Mouse (Mus musculus) layer of hippocampus, adult 11-12 months (tissue): Measurements from ENCODE around the gene Pcdh15.

Source experiments
- DNase-seq: peaks from one replicate; pipeline ENCODE4 v3.0.0; 2022; ENCODE audit warnings: low spot score

Pcdh15 gene

DNA sequence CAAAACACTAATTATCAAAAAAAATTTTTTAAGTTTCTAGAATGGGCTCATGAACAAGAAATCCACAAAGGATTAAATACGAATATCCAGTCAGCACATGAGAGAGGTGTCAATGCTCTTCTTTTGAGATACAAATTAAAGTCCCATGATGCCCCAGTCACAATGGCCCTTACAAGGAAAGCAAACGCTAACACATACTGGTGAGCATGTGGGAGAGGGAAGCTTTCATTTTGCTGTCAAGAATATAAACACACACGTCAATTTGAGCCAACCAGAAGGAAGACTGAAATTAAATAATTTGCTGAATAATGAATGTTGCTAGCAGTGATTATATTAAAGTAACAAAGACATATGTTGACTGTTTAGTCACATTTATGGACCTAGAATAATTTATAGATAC lies 1470.5 kb downstream of the Pcdh15 start:
- no peak for DNase-seq

DNA sequence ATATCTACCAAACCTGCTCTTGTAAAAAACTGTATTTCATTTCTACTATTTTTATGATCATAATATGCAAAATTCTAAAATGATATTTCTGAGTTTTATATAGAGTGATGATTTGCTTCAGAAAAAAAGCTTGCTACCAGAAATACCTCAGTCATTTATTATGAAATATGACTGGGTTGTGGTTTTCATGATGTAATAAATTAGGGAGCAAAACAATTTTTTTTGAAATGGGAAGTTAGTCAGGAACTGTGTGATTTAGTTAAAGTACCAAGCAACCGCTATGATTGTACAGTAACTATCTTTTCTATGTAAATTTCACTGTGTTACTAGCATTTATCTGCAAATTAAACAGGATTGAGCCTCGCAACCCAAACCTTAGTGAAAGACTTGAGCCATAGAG lies 1480.8 kb downstream of the Pcdh15 start:
- DNase-seq = no peak

DNA sequence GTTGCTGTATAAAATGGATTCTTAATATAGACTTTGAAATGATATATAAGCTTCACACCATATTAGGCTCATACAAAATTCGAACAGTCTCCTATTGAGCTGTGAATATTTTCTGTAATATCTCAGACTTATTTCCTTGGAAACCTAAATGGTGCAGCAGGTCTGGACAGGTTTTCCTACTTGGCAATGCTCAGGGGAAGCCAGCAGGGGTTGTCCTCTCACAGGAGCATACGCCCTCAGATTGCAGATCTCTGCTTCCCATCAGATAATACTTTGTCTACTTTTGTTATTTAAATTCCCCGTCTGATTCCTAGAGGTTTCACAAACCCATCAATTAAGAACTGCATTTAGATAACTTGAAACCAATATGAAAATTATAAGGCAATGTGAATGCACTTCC lies 1492.7 kb downstream of the Pcdh15 start:
- DNase-seq = no peak

DNA sequence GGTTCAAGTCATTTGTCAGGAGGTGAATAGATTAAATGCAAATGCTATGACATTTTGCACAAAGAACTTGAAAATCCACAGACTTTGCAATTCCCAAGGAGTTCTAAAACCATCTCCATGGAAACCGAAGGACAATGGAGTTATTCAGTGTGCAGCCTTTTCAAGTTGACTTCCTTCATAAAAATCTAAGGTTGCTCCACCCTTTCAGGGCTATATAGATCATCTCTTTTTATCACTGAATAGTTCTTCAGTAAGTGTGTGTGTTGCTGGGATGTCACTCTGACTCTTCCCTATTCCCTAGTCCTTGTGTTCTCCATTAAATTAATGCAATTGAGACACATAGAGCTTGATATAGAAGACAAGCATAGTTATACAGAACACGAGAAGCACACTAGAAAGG lies 1508.5 kb downstream of the Pcdh15 start:
- DNase-seq = no peak

DNA sequence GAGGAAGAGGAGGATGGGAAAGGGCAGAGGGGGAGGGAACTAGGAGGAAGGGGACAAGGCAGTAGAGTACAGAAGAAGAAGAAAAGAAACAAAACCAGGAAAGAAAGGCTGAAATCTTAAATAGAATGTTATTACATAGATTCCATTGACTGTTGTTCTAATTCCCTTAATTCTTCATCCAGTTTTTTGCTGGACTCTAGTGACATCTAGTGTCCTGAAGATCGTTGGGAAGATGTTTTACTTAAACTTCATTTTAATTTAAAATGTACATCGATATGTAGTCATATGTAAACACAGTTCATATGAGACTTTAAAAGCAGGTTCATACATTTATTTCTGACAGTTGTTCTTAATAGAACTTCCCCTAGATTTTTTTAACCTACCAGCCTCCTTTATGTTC lies 1522.7 kb downstream of the Pcdh15 start:
- no peak for DNase-seq

DNA sequence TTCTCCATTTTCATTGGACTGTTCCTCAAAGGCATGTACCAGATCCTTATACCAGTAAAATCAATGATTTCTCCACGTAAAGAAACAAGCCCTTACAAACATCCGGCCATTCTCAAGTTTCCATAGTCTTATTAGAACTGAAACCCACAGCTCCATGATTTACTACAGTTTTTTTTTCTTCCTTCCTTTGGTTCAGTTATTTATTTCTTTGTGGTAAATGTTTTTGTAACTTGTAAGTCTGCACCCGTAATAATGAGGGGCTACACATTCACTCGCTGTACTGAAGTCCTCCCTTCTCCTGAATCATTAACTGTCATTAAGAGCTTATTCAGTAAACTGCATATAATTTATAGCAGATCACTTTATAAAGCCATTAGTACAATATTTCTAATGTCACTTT lies 1526.6 kb downstream of the Pcdh15 start:
- DNase-seq = no peak

DNA sequence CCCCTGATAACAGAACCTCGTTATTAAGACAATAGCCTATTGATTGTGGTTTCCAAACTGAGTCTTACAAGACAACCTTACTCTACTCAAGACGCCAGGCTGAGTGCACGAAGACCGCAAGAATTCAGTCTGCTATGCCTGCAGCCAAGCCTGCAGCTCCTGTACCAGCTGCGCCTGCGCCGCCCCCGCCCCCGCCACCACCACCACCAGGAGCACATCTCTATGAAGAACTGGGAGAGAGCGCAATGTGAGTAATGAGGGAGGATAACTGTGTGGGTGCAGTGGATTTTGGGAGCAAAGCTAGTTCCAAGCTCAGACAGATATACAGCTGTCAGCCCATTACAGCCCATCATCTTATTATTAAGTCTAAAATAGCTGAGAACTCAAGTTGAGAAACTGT lies 1527.5 kb downstream of the Pcdh15 start:
- DNase-seq = peak; percentile 7

DNA sequence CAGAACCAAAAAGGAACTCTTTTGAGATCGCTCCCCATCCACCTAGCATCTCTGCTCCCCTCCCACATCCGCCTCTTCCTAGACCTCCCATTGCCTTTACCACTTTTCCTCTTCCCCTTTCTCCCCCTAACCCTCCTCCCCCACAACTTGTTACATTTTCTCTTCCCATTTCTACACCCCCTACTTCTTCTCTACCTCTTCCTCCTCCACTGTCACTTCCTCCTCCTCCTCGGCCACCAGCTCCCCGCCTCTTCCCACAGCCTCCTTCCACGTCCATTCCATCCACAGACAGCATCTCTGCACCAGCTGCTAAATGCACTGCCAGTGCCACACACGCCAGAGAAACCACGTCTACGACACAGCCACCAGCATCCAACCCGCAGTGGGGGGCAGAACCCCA lies 1532.2 kb downstream of the Pcdh15 start:
- DNase-seq = no peak

DNA sequence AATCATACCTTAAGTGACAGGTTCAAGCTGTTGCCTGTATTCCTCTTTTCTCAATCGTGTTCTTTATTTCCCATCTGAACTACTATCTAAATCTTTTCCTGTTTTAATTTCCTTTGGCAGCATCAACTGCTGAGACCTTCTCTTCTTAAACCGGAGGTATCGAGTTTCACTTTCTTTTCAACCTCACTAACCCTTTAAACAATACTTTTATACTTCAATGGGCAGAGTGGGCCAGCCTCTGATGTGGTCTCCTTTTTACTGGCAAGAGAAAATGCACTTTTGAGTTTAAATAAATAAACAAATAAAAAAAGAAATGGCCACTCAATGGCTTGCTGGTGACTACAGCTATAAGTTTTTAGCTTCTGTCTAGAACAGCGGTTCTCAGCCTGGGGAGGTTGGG lies 1537.9 kb downstream of the Pcdh15 start:
- no peak for DNase-seq

DNA sequence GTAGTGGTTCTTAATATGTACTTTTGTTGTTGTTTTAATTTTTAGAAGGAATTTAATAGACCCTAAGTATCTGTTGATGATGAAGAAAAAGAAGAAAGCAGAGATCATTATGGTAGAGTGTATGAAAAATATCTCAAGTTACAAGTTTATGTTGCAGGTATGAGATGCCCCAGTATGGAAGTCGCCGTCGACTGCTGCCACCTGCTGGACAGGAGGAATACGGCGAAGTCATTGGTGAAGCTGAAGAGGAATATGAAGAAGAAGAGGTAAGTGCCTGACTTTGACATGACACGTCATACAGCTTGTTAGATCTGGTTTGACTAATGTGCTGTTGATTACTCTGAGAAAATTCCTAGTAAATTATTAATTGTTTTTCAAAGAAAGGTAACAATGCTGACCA lies 1543.0 kb downstream of the Pcdh15 start:
- no peak for DNase-seq

DNA sequence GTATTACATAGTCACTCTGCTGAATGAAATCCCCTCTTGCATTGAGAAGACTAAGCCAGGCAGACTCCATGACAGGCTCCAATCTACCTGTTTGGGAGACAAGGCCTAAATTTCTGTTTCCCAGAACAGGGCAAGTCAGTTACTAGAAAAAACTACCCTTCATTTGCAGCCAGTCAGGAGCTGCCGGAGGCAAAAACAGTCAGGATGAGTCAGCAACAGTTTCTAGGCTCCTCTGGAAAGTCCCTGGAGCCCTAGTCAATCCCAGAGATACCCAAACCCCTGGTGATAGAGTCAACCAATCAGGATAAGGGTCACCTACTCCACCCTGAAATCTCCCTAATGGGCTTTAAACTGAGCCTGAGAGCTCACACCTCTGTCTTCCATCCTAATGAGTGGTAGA lies 1564.0 kb downstream of the Pcdh15 start:
- DNase-seq = no peak

DNA sequence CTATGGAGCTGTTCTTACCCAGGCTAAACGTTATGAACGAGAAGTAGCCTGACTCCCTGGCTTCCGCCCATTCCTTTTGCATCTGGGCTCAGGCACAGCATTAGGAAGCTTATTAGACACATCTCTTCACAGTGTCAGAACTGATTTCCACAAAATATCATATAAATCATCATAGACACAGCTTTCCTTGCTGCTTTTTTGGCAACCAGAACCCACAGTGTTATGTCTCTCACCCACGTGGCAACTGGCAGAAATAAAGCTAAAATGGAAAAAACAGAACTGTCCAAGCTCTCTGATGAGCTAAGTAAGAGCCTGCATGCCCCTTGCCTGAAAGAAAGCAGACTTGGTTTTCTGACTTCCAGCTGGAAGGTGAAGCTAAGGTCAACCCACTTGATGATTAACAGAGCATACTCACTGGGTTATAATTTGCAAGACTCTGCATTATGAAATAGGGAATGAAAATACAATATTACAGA lies 1580.9 kb downstream of the Pcdh15 start:
- DNase-seq = peak; percentile 16

DNA sequence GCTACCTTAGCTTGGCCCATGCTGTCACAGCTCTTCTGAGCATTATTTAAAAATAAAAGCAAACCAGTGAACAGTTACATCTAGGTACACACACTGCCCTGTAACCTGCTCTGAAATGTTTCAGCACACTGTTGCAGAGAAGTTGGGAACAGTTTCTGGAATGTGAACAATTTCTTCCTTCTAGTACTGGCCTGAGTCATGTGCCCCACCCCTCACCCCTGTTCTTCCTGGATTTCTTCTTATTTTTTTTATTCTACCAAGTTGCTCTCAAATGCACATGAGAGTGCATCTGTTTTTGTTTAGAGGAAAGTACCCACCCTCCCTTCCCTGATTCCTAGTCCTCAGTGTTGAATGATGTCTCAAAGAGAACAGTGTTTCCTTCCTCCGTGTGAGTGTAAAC lies 1581.4 kb downstream of the Pcdh15 start:
- DNase-seq = no peak
